Mouse (Mus musculus) cerebellum, adult 2 months (tissue): ENCODE data around the gene Btnl2. TPM values are rescaled to one million over a fixed set of nuclear protein-coding genes. Genes with fewer than 3 reads are reported as not detected.

ENCODE experiments used
- DNase-seq, 2 experiments: peaks; one replicate each; pipeline ENCODE4 v3.0.0; 2021
- H3K27ac ChIP-seq: fragments of 200-500 bp; 2 replicates; pipeline ENCODE4 v1.5.1; 2012; ENCODE audit warnings: low read length, control low read depth, inconsistent platforms; ENCODE audit not compliant: insufficient read depth
- H3K27me3 ChIP-seq: fragments of 200-500 bp; 2 replicates; pipeline ENCODE4 v1.6.1; 2012; ENCODE audit warnings: inconsistent platforms, mild to moderate bottlenecking, low read length, moderate library complexity; ENCODE audit not compliant: control insufficient read depth, insufficient read depth
- H3K4me1 ChIP-seq: fragments of 200-500 bp; 2 replicates; pipeline ENCODE4 v1.6.1; 2011; ENCODE audit warnings: low read length; ENCODE audit not compliant: control insufficient read depth, insufficient read depth
- H3K4me3 ChIP-seq: fragments of 200-500 bp; replicated peaks from 2 replicates; pipeline ENCODE3; 2011; ENCODE audit warnings: mild to moderate bottlenecking, low read depth, low read length, control low read depth; ENCODE audit not compliant: insufficient read depth
- CTCF ChIP-seq: fragments of 200-500 bp; IDR thresholded peaks from 2 replicates; pipeline ENCODE4 v1.5.1; 2011; ENCODE audit warnings: low read depth, mild to moderate bottlenecking, control low read depth, low read length, moderate library complexity, borderline replicate concordance; ENCODE audit not compliant: insufficient read depth
- POLR2A ChIP-seq: fragments of 200-500 bp; IDR thresholded peaks from 2 replicates; pipeline ENCODE4 v1.6.1; 2011; ENCODE audit warnings: low read length, control low read depth, borderline replicate concordance; ENCODE audit not compliant: insufficient read depth
- WGBS: fragments of 180-500 bp; shearing (Covaris S2); methylation state at CpG from one replicate; pipeline ENCODE4 v1.1.7; 2018; 5-methylcytosine and 5-hydroxymethylcytosine counted together
- polyA plus RNA-seq: library from polyadenylated mRNA; depleted of rRNA; stranded (reverse); fragments of >200 nt; gene quantifications from 2 replicates; pipeline ENCODE4 v1.2.3, GENCODE M21; 2012

The Btnl2 gene
- polyA plus RNA-seq, 1 experiment = not detected

DNA sequence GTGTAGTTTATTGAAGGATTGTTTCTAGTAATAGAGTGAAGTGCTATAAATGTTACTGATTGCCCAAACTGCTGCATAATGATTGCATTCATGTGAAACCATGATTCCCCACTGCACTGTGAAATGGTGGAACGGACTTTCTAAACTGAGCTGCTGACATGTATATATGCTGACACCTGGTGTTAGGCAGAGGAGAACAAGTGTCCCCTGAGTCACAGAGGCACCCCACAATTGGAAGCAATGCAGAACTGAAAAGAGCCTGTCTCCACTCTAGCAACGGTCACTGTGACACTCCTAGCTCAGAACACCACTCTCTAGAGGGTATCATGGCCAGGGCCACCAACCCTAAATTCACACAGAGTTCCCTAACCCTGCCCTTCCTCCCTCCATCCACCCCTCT, 24.1 kb downstream of the Btnl2 start:
- H3K27me3 ChIP-seq = no peaks in the 10 kb centered on the region
- no peak overlapping the region for H3K4me3 ChIP-seq
- no peak overlapping the region for H3K27ac ChIP-seq
- TF ChIP-seq CTCF = no peak
- no peak for TF ChIP-seq POLR2A
- WGBS = 55% methylated on average over 2 of the region's 2 CpGs
- no peak for DNase-seq
- no peaks in the 10 kb centered on the region for H3K4me1 ChIP-seq

DNA sequence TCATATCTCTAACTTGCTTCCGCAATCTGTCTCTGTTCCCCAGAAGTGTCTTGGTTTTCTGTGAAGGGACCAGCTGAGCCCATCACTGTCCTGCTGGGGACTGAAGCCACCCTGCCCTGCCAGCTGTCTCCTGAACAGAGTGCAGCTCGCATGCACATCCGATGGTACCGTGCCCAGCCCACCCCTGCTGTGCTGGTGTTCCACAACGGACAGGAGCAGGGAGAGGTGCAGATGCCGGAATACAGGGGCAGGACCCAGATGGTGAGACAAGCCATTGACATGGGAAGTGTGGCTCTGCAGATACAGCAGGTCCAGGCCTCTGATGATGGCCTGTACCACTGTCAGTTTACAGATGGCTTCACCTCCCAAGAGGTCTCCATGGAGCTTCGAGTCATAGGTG, 24.8 kb downstream of the Btnl2 start:
- H3K27ac ChIP-seq = no peak overlapping the region
- no peak overlapping the region for H3K4me3 ChIP-seq
- TF ChIP-seq POLR2A (no peak), CTCF (no peak)
- 14% methylated on average over 7 of the region's 7 CpGs for WGBS
- H3K4me1 ChIP-seq = no peaks in the 10 kb centered on the region; the same call in 1 of the 2 replicates
- no peaks in the 10 kb centered on the region for H3K27me3 ChIP-seq
- no peak for DNase-seq

DNA sequence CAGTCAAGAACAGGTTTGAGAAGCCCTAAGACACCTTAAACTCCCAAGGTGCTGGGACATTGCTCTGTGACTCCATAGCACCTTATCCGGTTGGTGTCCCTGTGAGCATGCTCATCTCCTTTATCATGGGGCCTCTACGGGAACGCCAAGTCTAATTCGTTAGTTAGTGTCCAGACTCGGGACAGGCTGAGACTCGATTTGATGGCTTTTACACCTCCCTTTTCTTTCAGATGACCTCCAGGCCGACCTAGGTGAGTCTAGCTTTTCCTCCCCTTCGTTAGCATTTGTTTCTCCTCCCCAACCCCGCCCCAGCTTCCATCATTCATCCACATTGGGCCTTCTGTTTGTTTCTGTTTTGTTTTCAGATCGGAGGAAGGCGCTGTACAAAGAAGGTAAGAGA, 27.3 kb downstream of the Btnl2 start:
- no peaks in the 10 kb centered on the region; the same call in 1 of the 2 replicates for H3K4me1 ChIP-seq
- no peak overlapping the region for H3K4me3 ChIP-seq
- H3K27ac ChIP-seq = no peak overlapping the region
- DNase-seq = no peak
- WGBS = 78% methylated on average over 11 of the region's 11 CpGs
- TF ChIP-seq CTCF (no peak), POLR2A (no peak)
- H3K27me3 ChIP-seq = no peaks in the 10 kb centered on the region

DNA sequence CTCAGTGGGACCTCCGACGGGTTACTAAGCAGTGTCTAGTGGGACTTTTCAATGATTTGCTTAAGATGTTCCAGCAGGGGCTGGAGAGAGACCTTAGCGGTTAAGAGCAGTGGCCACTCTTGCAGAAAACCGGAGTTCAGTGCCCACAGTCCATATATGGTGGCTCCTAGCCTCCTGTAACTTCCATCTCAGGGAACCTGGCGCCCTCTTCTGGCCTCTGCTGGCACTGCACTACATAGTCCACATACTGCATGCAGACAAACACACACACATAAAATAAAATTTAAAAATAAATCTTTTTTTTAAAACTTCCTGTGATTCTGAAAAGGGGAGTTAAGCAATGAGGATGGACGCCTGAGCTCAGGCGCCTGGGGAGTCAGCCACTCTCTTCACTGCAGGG, 28.6 kb downstream of the Btnl2 start:
- Histone ChIP-seq H3K4me3 (no peak overlapping the region), H3K4me1 (no peaks in the 10 kb centered on the region; the same call in 1 of the 2 replicates), H3K27ac (no peak overlapping the region), H3K27me3 (no peaks in the 10 kb centered on the region)
- TF ChIP-seq POLR2A = no peak
- peak; percentile 11; the same call in 1 of the 2 replicates for TF ChIP-seq CTCF
- no peak for DNase-seq
- WGBS = 74% methylated on average over 7 of the region's 7 CpGs

DNA sequence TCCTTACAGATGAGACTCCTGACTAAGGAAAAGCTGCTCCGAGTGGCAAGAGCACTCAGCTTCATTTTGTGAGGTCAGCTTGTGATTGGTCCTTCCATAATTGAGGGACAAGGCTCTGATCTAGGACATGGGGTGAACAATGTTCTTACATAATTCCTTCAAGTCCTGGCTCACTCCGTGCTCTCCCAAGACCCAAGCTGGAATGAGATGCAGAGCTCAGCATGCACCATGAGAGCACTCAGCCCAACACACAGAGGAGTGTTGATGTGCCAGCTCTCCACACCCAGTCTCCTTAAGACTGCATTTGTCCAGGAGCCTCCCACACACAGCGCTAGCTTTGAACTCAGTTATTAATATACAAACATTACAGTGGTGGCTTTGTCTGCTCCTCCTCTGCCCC, 30.1 kb downstream of the Btnl2 start:
- no peak overlapping the region for H3K27ac ChIP-seq
- H3K4me3 ChIP-seq = no peak overlapping the region
- no peak for DNase-seq
- 38% methylated on average over 3 of the region's 3 CpGs for WGBS
- TF ChIP-seq CTCF (no peak), POLR2A (no peak)
- H3K27me3 ChIP-seq = no peaks in the 10 kb centered on the region
- H3K4me1 ChIP-seq = no peaks in the 10 kb centered on the region; the same call in 1 of the 2 replicates

DNA sequence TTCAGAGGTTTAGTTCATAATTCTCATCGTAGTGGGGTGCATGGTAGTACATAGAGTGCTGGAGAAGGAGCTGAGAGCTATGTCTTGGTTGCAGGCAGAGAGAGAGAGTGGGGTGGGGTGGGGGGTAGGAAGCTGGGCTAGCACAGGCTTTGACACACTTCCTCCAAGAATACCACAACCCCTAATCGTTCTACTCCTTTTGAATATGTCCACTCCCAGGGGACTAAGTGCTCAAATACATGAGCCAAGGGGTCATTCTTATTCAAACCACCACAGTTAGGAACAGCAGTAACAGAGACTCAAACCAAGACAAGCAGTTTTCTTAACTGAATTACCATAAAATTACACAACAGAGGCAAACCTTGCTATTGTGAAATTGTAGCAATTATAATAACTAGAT, 32.0 kb downstream of the Btnl2 start:
- DNase-seq = no peak
- Histone ChIP-seq H3K27ac (no peak overlapping the region), H3K4me1 (no peaks in the 10 kb centered on the region; the same call in 1 of the 2 replicates), H3K4me3 (no peak overlapping the region), H3K27me3 (no peaks in the 10 kb centered on the region)
- 47% methylated on average over 2 of the region's 2 CpGs for WGBS
- TF ChIP-seq POLR2A (no peak), CTCF (no peak)

DNA sequence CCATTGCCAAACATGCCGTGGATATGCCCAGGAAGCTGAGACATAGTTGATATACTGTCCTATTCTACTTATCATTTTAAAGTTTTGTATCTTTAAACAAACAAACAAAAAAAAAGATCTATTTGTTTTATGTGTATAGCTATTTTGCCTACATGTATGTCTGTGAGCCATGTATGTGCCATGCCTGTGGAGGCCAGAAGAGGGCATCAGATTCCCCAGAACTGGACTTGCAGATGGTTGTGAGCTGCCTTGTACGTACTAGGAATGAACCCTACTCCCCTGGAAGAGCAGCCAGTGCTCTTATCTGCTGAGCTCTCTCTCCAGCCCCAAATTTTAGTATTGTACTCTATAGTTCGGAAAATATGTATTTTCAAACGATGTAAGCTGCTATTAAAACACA, 33.9 kb downstream of the Btnl2 start:
- Histone ChIP-seq H3K27me3 (no peaks in the 10 kb centered on the region), H3K4me1 (no peaks in the 10 kb centered on the region; the same call in 1 of the 2 replicates), H3K27ac (no peak overlapping the region), H3K4me3 (no peak overlapping the region)
- TF ChIP-seq CTCF (peak; percentile 81), POLR2A (no peak)
- 36% methylated on average over 4 of the region's 4 CpGs for WGBS
- peak; percentile 15 to 46 for DNase-seq

DNA sequence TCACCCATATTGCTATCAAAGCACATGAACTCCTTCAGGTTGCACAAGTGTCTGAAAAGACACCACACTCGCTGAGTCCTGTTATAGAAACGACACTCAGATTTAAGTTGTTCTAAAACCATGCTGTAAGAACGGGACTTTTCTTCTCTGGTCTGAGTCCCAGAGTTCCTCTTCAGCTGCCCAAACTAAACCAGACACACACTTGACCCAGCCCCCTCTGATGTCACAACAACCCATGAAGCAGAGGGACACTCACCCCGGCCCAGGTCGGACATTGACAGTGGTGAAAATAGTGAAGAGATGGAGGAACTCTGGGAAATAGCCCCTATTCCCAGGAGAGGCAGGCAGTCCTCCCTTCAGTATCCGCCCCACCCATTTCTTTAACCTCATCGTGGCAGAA, 36.9 kb downstream of the Btnl2 start:
- no peaks in the 10 kb centered on the region for H3K4me1 ChIP-seq
- H3K27me3 ChIP-seq = no peaks in the 10 kb centered on the region
- WGBS = 70% methylated on average over 7 of the region's 7 CpGs
- no peak overlapping the region for H3K27ac ChIP-seq
- no peak overlapping the region for H3K4me3 ChIP-seq
- no peak for TF ChIP-seq CTCF
- TF ChIP-seq POLR2A = no peak
- DNase-seq = no peak
